Mouse (Mus musculus) urinary bladder, adult 18-20 months (tissue): ENCODE measurements at regions not wholly inside any gene's neighbourhood (a gene's known extent, or its start where the extent isn't known, plus 50 kb on each side); places are given as distances from the start of the nearest gene placed in this dataset.
"Not testable (repeated sequence)": the region's sequence is repeated elsewhere in the genome, so short reads cannot be mapped to it uniquely, and the experiment has no call there.

Source experiments
- DNase-seq, 2 experiments: peaks; one replicate each; pipeline ENCODE4 v3.0.0; 2022; ENCODE audit warnings: low spot score in 2 of 2, mixed read lengths in 2 of 2

DNA sequence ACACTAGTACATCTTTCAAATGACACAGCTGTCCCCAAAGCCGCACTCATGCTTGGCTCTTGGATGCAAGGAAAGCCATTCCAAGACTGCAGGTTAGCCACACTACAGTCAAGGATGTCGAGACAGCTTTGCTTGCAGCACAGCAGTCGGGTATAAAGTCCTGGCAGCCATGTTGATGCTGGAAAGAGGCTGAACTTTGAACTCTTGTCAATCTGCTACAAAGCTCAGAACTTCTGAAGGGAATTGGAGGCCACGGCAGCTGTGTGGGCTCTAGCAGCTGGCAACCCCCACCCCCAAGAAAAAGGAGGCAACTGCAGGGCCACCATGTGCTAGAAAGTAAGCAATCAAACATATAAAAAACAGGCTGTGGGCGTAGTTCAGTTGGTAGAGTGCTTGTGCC, 90.0 kb upstream of the Zcchc2 start:
- DNase-seq, result no peak

- DNase-seq, result no peak
These were observed 89.3 kb upstream of the Zcchc2 start for GRCm38 (mm10) chr1:105900920-105901319.

- no peak for DNase-seq
These were observed 86.7 kb upstream of the Zcchc2 start for GRCm38 (mm10) chr1:105903286-105904115.

DNA sequence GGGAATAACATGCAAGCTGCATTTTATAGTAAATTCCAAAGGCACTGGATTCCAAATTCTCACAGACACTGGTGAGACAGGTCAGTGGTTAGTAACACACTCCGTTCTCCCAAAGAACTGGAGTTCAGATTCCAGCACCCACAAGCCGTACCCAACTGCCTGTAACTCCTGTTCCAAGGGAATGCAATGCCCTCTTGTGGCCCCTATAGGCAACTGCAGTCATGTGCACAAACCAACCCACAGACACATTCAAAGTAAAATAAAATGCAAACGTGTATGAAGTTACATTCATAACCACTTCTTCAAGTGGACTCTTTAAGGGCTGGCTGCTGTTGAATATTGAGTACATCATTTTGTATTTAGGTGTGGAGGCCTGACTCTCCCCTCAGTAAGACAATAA, 85.5 kb upstream of the Zcchc2 start:
- DNase-seq, result no peak

- DNase-seq, result no peak
These were observed 84.3 kb upstream of the Zcchc2 start for GRCm38 (mm10) chr1:105905785-105906426.

DNA sequence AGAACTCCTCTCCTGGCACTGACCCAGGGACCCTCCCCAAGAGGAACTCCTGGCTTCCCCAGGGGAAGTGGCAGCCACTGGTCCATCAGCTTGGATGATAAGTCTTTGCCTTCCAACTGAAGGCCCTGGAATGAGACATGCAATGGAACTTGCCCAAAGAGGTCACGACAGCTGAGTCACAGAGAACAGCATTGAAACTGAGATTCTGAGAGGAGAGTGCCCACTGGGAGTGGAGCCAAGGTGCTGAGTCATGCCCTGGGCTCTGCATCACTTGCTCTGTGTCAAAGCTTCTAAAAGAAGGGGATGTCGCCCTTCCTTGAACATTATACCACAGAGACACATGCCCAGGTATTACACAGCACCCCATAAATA, 83.8 kb upstream of the Zcchc2 start:
- peak; percentile 35 to 67 for DNase-seq

DNA sequence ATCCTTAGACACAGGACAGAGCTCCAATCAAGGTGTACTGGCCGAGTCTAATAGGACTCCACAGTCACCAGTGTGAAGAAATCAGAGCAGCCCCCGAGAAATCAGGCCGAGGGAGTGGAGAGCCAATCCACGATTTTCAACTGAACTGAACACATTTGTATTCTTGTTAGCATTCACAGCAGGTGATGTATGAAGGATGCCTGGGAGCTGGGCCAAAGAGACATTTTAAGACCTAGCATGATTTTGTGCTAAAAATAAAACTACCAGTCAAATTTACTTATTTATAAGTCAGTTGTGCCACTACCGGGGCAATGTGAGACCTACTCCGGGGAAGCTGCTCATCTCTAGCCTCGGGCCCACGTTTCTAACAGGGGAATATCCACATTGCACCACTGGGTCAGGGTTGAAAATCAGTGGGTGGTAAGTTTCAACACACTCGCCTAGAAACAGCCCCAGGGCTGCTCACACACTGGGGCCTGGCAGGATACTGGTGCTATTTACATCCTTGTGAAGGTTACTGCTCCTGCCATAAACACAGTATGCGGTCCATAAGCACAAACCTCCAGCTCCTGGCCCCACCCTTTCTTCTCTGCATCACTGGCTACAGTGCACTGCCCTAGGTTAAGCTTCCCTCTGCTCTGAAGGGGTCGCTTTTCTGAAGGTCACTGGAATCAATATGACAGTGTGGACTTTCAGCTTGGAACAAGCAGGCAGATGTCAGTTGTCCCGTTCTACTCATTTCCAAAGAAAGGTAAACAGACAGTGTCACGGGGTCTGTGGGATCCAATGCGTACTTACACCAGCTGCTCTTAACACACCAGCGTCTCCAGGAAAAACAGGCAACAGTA, 82.0 kb upstream of the Zcchc2 start:
- DNase-seq, result no peak

DNA sequence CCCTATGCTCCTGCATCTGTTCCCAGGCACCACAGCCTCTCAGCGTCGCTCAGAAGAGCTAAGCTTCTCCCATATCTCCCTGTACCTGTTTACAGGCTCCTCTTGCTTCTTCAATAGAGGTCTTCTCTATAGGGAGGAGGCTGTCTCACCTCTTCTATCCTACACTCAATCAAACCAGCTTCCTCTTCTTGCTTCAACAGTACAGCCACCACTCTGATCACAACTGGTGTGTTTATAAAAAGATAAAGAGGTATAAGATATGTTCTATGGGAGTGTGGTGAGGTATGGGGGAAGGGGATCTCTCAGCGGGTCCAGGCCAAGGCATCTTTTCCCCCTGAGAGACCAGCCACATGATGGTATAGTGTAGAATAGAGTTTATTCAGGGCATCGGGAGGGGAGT, 81.1 kb upstream of the Zcchc2 start:
- DNase-seq, result no peak

GRCm38 (mm10) chr1:105911714-105912113, 78.5 kb upstream of the Zcchc2 start:
- no peak for DNase-seq

- DNase-seq, result no peak
These were observed 68.4 kb upstream of the Zcchc2 start for GRCm38 (mm10) chr1:105921842-105922241.

DNA sequence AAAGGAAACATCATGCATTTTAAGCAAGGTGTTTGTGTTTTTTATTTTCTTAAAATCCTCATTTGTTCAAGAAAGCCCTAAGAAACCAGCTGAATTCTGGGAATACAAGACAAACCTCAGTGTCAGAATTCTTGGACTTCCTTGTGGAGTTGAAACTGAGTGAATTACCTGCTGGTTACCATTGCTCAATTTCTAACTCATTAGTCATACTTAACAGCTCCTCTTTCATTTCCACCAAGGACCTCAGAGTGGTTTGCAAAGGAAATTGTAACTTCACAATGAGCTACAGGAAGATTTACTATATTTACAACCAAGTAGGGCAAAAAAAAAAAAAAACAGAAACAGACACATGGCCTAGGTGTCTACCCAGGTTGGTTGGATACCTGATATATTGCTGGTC, 67.6 kb upstream of the Zcchc2 start:
- DNase-seq, result no peak

DNA sequence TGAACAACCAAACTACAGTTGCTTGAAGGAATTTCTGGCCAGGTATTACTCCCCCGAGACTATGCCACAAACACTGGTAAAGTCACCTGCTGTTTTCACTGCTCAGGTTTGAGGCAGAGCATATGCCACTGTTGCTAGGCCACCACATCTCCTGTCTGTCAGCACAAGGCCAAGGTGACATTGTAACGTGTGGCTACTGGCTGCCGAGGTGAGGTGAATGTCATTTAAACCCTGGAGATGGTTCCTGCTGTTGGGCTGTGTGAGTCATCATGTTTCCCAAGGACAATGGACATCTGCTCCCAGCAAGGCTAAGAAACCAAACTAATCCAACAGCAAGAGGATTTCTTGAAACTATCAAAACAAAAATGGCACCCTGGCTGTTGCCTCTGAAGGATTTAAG, 67.2 kb upstream of the Zcchc2 start:
- DNase-seq, result no peak

DNA sequence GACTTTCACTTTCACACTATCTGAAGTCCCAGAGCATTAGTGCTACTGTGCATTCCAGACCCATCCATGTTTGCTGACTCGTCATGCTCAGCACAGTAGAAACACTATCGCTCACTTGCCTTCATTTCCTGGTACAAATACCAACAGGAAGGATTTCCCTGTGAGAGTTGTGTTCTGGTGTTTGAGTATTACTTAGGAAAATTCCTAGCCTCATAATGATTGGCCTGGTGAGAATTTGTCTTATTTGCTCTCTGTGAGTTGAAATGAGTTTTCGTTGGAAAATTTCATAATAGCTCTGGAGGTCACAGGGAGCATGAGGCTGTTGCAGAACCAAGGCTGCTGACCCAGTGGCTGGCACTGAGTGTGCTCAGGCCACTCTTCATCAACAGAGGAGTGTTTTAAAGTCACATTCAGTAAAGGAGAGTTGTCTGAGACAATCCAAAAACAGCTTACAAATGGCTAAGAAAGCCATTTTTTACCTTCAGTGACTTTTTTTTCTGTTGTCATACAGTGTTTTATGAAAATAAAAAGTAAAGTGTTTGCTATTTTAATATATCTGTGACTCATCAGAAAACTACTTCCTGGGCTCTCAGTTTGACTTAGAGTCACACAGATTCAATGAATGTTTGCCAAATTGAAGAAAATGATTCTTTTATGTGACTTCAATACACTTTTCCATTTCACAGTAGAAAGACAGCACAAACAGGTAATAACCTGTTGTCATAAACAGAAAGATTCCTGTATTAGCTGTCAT, 64.4 kb upstream of the Zcchc2 start:
- DNase-seq, result no peak

GRCm38 (mm10) chr1:105926871-105927270, 63.3 kb upstream of the Zcchc2 start:
- DNase-seq, result no peak

DNA sequence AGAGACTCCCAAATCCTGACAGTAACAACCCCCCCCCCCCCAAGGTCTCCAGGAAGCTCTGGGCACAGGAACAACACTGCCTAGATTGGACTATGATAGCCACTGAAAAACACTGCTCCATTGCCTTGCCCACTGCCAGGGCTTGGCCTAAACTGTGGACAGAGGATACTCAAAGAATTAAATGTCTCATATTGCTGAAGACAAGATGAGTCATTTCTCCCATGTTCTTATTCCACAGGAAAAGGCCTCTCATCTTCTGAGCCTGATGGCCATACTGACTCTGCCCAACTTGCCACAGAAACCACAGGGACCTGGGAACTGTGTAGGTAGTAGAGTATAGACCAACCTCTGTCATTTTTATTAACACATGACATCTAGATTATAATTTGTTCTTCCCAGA, 59.4 kb upstream of the Zcchc2 start:
- DNase-seq, result no peak

GRCm38 (mm10) chr1:105934171-105934570, 56.0 kb upstream of the Zcchc2 start:
- not testable (repeated sequence) for DNase-seq
